Mouse (Mus musculus) midbrain, embryonic 14.5 days (tissue): Measurements from ENCODE around the gene Cdk5r2. TPM values are rescaled to one million over a fixed set of nuclear protein-coding genes. Genes with fewer than 3 reads are reported as not detected.

Experiments used
- ATAC-seq: fragments of 200-750 bp; cut with Nextera tagmentation; 2 replicates; pipeline ENCODE4 v1.8.0; 2017; ENCODE audit warnings: moderate number of reproducible peaks, moderate library complexity; ENCODE audit not compliant: low FRiP score, low TSS enrichment
- DNase-seq: peaks from one replicate; pipeline ENCODE4 v3.0.0-alpha.2; 2015
- H3K27ac ChIP-seq: fragments of 300-500 bp; sonication (generic); replicated peaks from 2 replicates; pipeline ENCODE4 v1.5.1; 2014; ENCODE audit warnings: mild to moderate bottlenecking, low read depth, low read length, moderate library complexity
- H3K27me3 ChIP-seq: fragments of 300-500 bp; sonication (generic); 2 replicates; pipeline ENCODE4 v1.6.1; 2014; ENCODE audit warnings: low read length, control low read depth, mixed read lengths; ENCODE audit not compliant: control insufficient read depth, insufficient read depth
- H3K36me3 ChIP-seq: fragments of 300-500 bp; sonication (generic); 2 replicates; pipeline ENCODE4 v1.6.1; 2014; ENCODE audit warnings: low read length, control low read depth; ENCODE audit not compliant: control insufficient read depth, insufficient read depth
- H3K4me1 ChIP-seq: fragments of 300-500 bp; sonication (generic); 2 replicates; pipeline ENCODE4 v1.6.1; 2014; ENCODE audit warnings: mild to moderate bottlenecking, antibody characterized with exemption, low read length, control low read depth; ENCODE audit not compliant: control insufficient read depth, insufficient read depth
- H3K4me2 ChIP-seq: fragments of 300-500 bp; sonication (generic); 2 replicates; pipeline ENCODE4 v1.6.1; 2014; ENCODE audit warnings: mild to moderate bottlenecking, low read length, moderate library complexity
- H3K4me3 ChIP-seq: fragments of 300-500 bp; sonication (generic); replicated peaks from 2 replicates; pipeline ENCODE4 v1.5.1; 2014; ENCODE audit warnings: low read depth, low read length
- H3K9ac ChIP-seq: fragments of 300-500 bp; sonication (generic); replicated peaks from 2 replicates; pipeline ENCODE4 v1.6.1; 2014; ENCODE audit warnings: mild to moderate bottlenecking, low read length, moderate library complexity
- H3K9me3 ChIP-seq: fragments of 300-500 bp; sonication (generic); 2 replicates; pipeline ENCODE4 v1.6.1; 2016; ENCODE audit warnings: low read length, control low read depth, mixed read lengths; ENCODE audit not compliant: control insufficient read depth
- WGBS: fragments of 180-500 bp; shearing (Covaris S2); extraction: QIAGEN DNeasy Blood & Tissue Kit; methylation state at CpG from one replicate; pipeline ENCODE4 v1.1.7; 2014; 5-methylcytosine and 5-hydroxymethylcytosine counted together
- polyA plus RNA-seq: library from polyadenylated mRNA; unstranded; fragments of >200 nt; fragmentation: Nextera tagmentation; extraction: Ambion mirVana; gene quantifications from 2 replicates; pipeline ENCODE4 v1.2.1, GENCODE M21; 2014

Cdk5r2 gene
- polyA plus RNA-seq, 1 experiment from 2014 or later, result 16.5 TPM

GRCm38 (mm10) chr1:74880785-74881360 lies 26.1 kb downstream of the Cdk5r2 start:
- WGBS, result 3% methylated on average over 18 of the region's 18 CpGs
- peaks cover 49% of the 10 kb centered on the region for H3K27me3 ChIP-seq
- H3K4me2 ChIP-seq, result no peak overlapping the region
- no peak overlapping the region for H3K27ac ChIP-seq
- DNase-seq (peak; percentile 93), ATAC-seq (no peak)
- peaks cover 11% of the 10 kb centered on the region for H3K4me1 ChIP-seq
- H3K9ac ChIP-seq, result no peak overlapping the region
- no peaks in the 10 kb centered on the region for H3K36me3 ChIP-seq
- H3K9me3 ChIP-seq, result no peaks in the 10 kb centered on the region
- H3K4me3 ChIP-seq, result no peak overlapping the region

DNA sequence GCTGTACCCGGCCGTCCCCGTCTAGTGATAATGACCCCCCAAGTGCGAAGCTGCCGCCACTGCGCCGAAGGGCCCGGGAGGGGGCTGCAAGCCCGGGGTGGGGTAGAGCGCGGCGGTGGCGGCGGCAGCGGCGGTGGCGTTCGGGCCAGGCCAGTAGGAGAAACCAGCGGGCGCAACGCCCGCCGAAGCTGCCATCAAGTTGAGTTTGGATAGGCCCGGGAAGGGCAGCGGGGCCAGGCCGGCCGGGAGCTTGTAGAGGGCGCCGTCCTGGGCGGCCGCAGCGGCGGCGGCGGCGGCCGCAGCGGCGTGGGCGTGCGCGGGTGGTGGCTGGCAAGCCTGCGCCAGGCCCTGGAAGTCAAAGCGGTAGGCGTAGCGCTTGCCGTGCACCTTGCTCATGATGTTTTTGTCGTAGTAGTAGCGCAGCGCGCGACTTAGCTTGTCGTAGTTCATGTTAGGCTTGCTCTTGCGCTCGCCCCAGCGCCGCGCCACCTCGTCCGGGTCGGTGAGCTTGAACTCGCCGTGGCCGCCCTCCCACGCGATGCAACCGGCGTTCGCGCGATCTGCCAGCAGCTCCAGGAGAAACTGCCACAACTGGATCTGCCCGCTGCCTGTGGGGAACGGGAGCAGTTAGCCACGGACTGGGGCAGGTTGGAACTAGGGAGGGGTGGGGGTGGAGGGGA lies 27.5 kb downstream of the Cdk5r2 start:
- DNase-seq, result peak; percentile 62
- Histone ChIP-seq H3K4me1 (peaks cover 11% of the 10 kb centered on the region), H3K27me3 (peaks cover 62% of the 10 kb centered on the region), H3K36me3 (no peaks in the 10 kb centered on the region), H3K4me3 (peak overlapping the region; percentile 35), H3K9me3 (no peaks in the 10 kb centered on the region), H3K27ac (no peak overlapping the region), H3K4me2 (peak overlapping the region; percentile 66), H3K9ac (peak overlapping the region; percentile 40)
- WGBS, result under 1% methylated on average over 74 of the region's 74 CpGs
- ATAC-seq, result no peak

DNA sequence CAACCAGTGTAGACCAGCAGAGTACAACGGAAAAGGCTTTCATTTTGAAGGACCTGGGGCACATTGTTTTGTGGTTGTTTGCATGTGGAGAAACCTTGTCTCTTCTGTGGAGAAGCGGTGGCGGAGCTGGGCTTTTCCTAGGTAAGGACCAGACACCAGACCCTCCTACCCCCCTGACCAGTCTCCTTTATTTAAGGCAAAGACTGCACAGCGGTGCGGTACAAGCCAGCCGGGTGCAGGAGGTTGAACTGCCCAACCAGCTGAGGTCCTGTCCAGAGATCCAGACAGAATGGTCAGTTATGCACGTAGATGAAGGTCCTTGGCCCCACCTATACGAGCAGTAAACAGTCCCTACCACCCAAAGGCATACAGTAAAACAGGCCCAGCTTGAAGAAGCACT lies 28.1 kb downstream of the Cdk5r2 start:
- H3K9me3 ChIP-seq, result no peaks in the 10 kb centered on the region
- ATAC-seq, result no peak
- peak; percentile 23 for DNase-seq
- no peak overlapping the region for H3K27ac ChIP-seq
- peaks cover 68% of the 10 kb centered on the region for H3K27me3 ChIP-seq
- 0 out of 2 replicates have a peak overlapping the region, but pooled peaks have one; percentile 66 for H3K4me2 ChIP-seq
- H3K4me3 ChIP-seq, result no peak overlapping the region
- 2% methylated on average over 8 of the region's 8 CpGs for WGBS
- H3K36me3 ChIP-seq, result no peaks in the 10 kb centered on the region
- peaks cover 11% of the 10 kb centered on the region for H3K4me1 ChIP-seq
- no peak overlapping the region for H3K9ac ChIP-seq

- Histone ChIP-seq H3K9me3 (no peaks in the 10 kb centered on the region), H3K9ac (no peak overlapping the region), H3K4me3 (no peak overlapping the region), H3K4me1 (peaks cover 11% of the 10 kb centered on the region), H3K27ac (no peak overlapping the region), H3K36me3 (no peaks in the 10 kb centered on the region), H3K27me3 (peaks cover 74% of the 10 kb centered on the region), H3K4me2 (no peak overlapping the region)
- ATAC-seq (no peak), DNase-seq (no peak)
- WGBS, result 3% methylated on average over 5 of the region's 5 CpGs
Measured at GRCm38 (mm10) chr1:74883441-74883840, 28.7 kb downstream of the Cdk5r2 start.

GRCm38 (mm10) chr1:74884196-74885141 lies 29.7 kb downstream of the Cdk5r2 start:
- Histone ChIP-seq H3K4me3 (peak overlapping the region; percentile 22), H3K9me3 (no peaks in the 10 kb centered on the region), H3K9ac (0 out of 2 replicates have a peak overlapping the region, but pooled peaks have one; percentile 26), H3K27me3 (peaks cover 80% of the 10 kb centered on the region), H3K27ac (no peak overlapping the region), H3K36me3 (no peaks in the 10 kb centered on the region), H3K4me2 (peak overlapping the region; percentile 43), H3K4me1 (peaks cover 11% of the 10 kb centered on the region)
- DNase-seq (peak; percentile 52), ATAC-seq (no peak)
- WGBS, result under 1% methylated on average over 57 of the region's 57 CpGs

- Histone ChIP-seq H3K9me3 (no peaks in the 10 kb centered on the region), H3K9ac (peak within 1 kb of the TSS; percentile 26; the same call in 1 of the 2 replicates), H3K4me1 (peaks cover 11% of the 10 kb centered on the region), H3K4me3 (peak within 1 kb of the TSS; percentile 22), H3K4me2 (peak within 1 kb of the TSS; percentile 43), H3K27ac (no peak within 1 kb of the TSS), H3K27me3 (peaks cover 91% of the 10 kb centered on the region), H3K36me3 (no peaks in the 10 kb centered on the region)
- ATAC-seq (no peak), DNase-seq (peak; percentile 33)
- WGBS, result under 1% methylated on average over 37 of the region's 43 CpGs
Measured at GRCm38 (mm10) chr1:74885369-74886042, 30.8 kb downstream of the Cdk5r2 start, which contains the start of gene Fev. Gene Fev (minus strand): TSS chr1:74885419.

GRCm38 (mm10) chr1:74891513-74891912 lies 36.8 kb downstream of the Cdk5r2 start:
- Histone ChIP-seq H3K4me3 (no peak overlapping the region), H3K4me1 (0 out of 2 replicates have a peak, but pooled peaks cover 4% of the 10 kb centered on the region), H3K27me3 (peaks cover 84% of the 10 kb centered on the region), H3K36me3 (no peaks in the 10 kb centered on the region), H3K27ac (no peak overlapping the region), H3K9me3 (no peaks in the 10 kb centered on the region), H3K9ac (no peak overlapping the region), H3K4me2 (no peak overlapping the region)
- DNase-seq, result peak; percentile 29
- WGBS, result 0% methylated on average over 5 of the region's 8 CpGs
- ATAC-seq, result no peak
